Mouse (Mus musculus) liver, embryonic 12.5 days (tissue): Measurements from ENCODE around the gene Pigs. TPM values are rescaled to one million over a fixed set of nuclear protein-coding genes. Genes with fewer than 3 reads are reported as not detected.
A peak's percentile ranks its signal among the peaks of the same experiment; 100 is the strongest.

ENCODE experiments used
- ATAC-seq: fragments of 200-750 bp; cut with Nextera tagmentation; 2 replicates; pipeline ENCODE4 v1.8.0; 2017; ENCODE audit warnings: moderate number of reproducible peaks, mild to moderate bottlenecking, moderate library complexity
- H3K27ac ChIP-seq: fragments of 300-500 bp; sonication (generic); 2 replicates; pipeline ENCODE4 v1.5.1; 2016; ENCODE audit warnings: mild to moderate bottlenecking
- H3K27me3 ChIP-seq: fragments of 300-500 bp; sonication (generic); replicated peaks from 2 replicates; pipeline ENCODE4 v1.6.1; 2016; ENCODE audit warnings: mild to moderate bottlenecking, moderate library complexity
- H3K36me3 ChIP-seq: fragments of 300-500 bp; sonication (generic); 2 replicates; pipeline ENCODE4 v1.6.1; 2016; ENCODE audit warnings: mild to moderate bottlenecking, moderate library complexity
- H3K4me1 ChIP-seq: fragments of 300-500 bp; sonication (generic); 2 replicates; pipeline ENCODE4 v1.6.1; 2016
- H3K4me2 ChIP-seq: fragments of 300-500 bp; sonication (generic); 2 replicates; pipeline ENCODE4 v1.6.1; 2016; ENCODE audit warnings: mild to moderate bottlenecking, moderate library complexity
- H3K4me3 ChIP-seq: fragments of 300-500 bp; sonication (generic); 2 replicates; pipeline ENCODE4 v1.5.1; 2016; ENCODE audit warnings: mild to moderate bottlenecking, moderate library complexity
- H3K9ac ChIP-seq: fragments of 300-500 bp; sonication (generic); 2 replicates; pipeline ENCODE4 v1.6.1; 2016; ENCODE audit warnings: mild to moderate bottlenecking, moderate library complexity
- H3K9me3 ChIP-seq: fragments of 300-500 bp; sonication (generic); replicated peaks from 2 replicates; pipeline ENCODE4 v1.6.1; 2016; ENCODE audit warnings: mild to moderate bottlenecking, moderate library complexity
- WGBS: fragments of 180-500 bp; shearing (Covaris S2); methylation state at CpG from one replicate; pipeline ENCODE4 v1.1.7; 2016; ENCODE audit not compliant: insufficient replicate concordance; 5-methylcytosine and 5-hydroxymethylcytosine counted together
- polyA plus RNA-seq: library from polyadenylated mRNA; unstranded; fragments of >200 nt; fragmentation: Nextera tagmentation; extraction: Ambion mirVana; gene quantifications from 2 replicates; pipeline ENCODE4 v1.2.1, GENCODE M21; 2016

Pigs gene
- polyA plus RNA-seq: 40.8 and 42.6 TPM in 2 replicates

DNA sequence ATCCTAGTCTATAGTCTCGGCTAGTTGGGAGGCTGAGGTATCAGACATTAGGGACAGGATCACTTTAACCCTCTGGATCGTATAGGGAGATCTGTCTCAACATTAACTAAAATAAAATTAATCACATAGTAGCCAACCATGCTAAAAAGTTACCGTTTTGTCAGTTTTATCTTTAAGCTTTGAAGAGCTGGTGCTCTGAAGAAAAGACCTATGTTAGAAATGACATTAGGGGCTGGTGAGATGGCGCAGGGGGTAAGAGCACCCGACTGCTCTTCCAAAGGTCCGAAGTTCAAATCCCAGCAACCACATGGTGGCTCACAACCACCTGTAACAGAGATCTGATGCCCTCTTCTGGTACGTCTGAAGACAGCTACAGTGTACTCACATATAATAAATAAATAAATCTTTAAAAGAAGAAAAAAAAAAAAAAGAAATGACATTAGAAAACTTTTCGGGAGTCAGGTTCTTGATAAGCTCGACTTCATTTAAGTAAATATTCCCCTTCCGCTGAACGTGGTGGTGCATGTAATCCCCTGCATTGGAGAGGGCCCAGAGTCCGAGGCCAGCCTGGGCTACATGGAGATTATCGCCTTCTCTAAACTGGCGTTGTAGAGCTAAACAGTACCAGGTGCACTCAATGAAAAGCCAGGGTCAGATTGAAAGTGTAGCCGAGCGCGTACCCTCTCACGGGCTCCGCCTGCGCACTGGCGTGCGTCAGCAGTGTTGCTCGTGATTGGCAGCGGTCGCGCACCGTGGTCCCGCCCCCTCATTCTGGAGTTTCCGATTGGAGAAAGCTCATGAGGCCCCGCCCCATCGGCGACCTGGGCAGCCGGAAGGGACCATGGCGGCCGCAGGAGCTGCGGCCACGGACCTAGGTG is at the start of gene Pigs:
Pigs (plus strand) TSS at position 782 of the 878 bp plus-strand sequence.
- peak; percentile 95 for ATAC-seq
- peak within 1 kb of the TSS; percentile 72 for H3K27ac ChIP-seq
- peak within 1 kb of the TSS; percentile 82 for H3K4me3 ChIP-seq
- H3K4me1 ChIP-seq: peaks cover 21% of the 10 kb centered on the region
- peak within 1 kb of the TSS; percentile 95 for H3K4me2 ChIP-seq
- no peaks in the 10 kb centered on the region for H3K9me3 ChIP-seq
- no peaks in the 10 kb centered on the region; the same call in 1 of the 2 replicates for H3K27me3 ChIP-seq
- peak within 1 kb of the TSS; percentile 90 for H3K9ac ChIP-seq
- peaks cover 27% of the 10 kb centered on the region for H3K36me3 ChIP-seq
- WGBS: 8% methylated on average over 37 of the region's 37 CpGs

DNA sequence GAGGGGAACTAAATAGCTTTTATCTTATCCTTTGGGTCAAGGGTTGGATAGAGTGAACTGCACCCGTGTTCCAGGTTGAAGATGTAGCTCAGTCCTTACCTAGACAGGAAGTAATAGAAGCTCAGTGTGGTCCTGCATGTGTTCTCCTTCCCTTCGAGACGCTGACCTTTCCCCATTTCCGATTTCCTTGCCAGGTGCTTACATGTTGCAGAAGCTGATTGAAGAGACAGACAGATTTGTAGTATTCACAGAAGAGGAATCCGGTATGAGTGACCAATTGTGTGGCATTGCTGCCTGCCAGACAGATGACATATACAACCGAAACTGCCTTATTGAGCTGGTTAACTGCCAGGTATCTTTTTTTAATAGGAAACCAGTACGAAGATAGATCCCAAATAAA is 49.4 kb upstream of the Pigs start:
- Histone ChIP-seq H3K9ac (no peak overlapping the region), H3K4me3 (no peak overlapping the region), H3K36me3 (peaks cover 99% of the 10 kb centered on the region), H3K4me2 (no peak overlapping the region), H3K9me3 (no peaks in the 10 kb centered on the region), H3K4me1 (0 out of 2 replicates have a peak, but pooled peaks cover 3% of the 10 kb centered on the region), H3K27ac (no peak overlapping the region), H3K27me3 (no peaks in the 10 kb centered on the region)
- no peak for ATAC-seq
- 77% methylated on average over 7 of the region's 7 CpGs for WGBS

DNA sequence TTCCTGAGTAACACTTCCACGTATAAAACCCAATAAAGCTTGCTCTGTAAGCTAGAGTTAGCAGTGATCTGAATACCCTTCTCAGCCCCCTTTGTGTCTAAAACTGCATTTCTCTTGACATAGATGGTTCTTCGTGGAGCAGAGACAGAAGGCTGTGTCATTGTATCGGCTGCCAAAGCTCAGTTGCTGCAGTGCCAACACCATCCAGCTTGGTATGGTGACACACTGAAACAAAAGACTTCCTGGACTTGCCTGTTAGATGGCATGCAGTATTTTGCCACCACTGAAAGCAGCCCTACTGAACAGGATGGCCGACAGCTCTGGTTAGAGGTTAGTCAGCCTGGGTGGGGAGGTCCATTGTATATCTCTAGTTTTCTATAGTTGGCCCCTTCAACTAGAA is 48.6 kb upstream of the Pigs start:
- no peak overlapping the region for H3K27ac ChIP-seq

DNA sequence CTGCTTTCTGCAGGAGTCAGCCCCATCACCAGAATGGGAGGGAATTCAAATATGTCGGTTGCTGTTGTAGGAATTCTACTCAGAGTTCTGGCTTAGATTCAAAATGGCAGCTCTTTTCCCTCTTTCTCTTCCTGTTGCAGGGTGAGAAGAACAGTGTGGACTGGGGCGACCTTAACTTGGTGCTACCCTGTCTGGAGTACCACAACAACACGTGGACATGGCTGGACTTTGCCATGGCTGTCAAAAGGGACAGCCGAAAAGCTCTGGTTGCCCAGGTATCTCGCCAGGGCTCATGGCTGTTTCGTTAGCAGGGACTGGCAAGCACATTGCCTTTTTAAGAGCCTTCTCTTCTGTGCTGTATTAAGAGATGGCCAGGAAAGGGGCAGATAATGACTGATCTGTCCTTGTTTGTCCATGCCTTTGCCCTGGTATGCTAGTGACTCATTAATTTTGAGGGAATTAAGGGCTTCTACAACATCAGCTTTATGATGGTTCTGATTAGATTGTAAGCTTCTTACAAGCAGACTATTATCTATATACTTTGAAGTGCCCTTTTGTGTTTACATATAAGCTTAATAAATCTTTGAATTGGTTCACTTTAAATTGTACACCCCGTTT is 39.0 kb upstream of the Pigs start:
- Histone ChIP-seq H3K4me3 (no peak overlapping the region), H3K27ac (no peak overlapping the region), H3K9me3 (no peaks in the 10 kb centered on the region), H3K9ac (no peak overlapping the region), H3K27me3 (no peaks in the 10 kb centered on the region), H3K4me2 (no peak overlapping the region), H3K36me3 (peaks cover 90% of the 10 kb centered on the region), H3K4me1 (no peaks in the 10 kb centered on the region)
- WGBS: 82% methylated on average over 7 of the region's 7 CpGs
- no peak for ATAC-seq

More for the DNA sequence above, 48.6 kb upstream of the Pigs start:
- Histone ChIP-seq H3K4me3 (no peak overlapping the region), H3K27me3 (no peaks in the 10 kb centered on the region), H3K4me1 (0 out of 2 replicates have a peak, but pooled peaks cover 3% of the 10 kb centered on the region), H3K4me2 (no peak overlapping the region), H3K9me3 (no peaks in the 10 kb centered on the region), H3K9ac (no peak overlapping the region), H3K36me3 (peaks cover 99% of the 10 kb centered on the region)
- WGBS: 83% methylated on average over 4 of the region's 4 CpGs
- no peak for ATAC-seq

DNA sequence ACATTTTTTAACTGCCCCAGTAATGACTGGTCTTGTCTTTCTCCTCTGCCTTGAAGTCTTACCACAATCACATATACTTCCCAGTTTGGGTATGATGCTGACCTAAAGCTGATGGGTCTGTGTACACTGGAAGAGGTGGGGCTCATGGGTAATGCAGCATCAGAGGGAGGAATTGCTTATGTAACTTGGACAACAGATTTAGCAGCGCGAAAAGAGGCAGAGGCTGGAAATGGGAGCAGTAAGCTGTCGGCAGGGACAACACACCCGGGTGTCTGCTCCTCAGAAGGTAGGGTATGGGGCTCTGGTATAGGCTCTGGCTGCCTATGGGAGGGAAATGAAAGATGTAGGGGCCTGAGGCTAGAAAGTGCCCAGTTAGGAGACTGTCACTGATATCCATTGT is 37.6 kb upstream of the Pigs start, which contains the start of gene BC030499:
BC030499 (plus strand) TSS at position 188 of the 400 bp plus-strand sequence.
- ATAC-seq: no peak
- 80% methylated on average over 4 of the region's 4 CpGs for WGBS
- Histone ChIP-seq H3K36me3 (peaks cover 76% of the 10 kb centered on the region), H3K27me3 (no peaks in the 10 kb centered on the region), H3K4me2 (no peak within 1 kb of the TSS), H3K9ac (no peak within 1 kb of the TSS), H3K9me3 (no peaks in the 10 kb centered on the region), H3K27ac (no peak within 1 kb of the TSS), H3K4me3 (no peak within 1 kb of the TSS), H3K4me1 (no peaks in the 10 kb centered on the region)

DNA sequence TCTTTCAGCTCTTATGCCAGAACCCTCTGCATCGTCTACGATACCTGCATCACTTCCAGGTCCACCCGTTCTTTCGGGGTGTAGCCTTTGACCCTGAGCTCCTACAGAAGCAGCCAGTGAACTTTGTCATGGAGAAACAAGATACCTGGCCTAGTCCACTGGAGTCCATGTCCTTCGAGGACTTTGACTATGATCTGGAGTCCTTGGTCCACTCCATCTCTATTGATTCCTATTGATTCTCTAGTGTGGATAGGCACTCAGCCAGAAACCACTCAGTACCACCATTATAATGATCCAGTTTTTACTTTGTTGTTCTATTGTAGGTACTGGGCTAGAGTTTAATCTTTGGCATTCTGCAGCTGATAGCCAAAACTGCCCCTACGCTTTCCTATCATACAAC is 33.6 kb upstream of the Pigs start:
- Histone ChIP-seq H3K27ac (no peak overlapping the region), H3K4me3 (no peak overlapping the region), H3K4me2 (no peak overlapping the region), H3K27me3 (no peaks in the 10 kb centered on the region), H3K4me1 (no peaks in the 10 kb centered on the region), H3K36me3 (peaks cover 37% of the 10 kb centered on the region), H3K9me3 (no peaks in the 10 kb centered on the region), H3K9ac (no peak overlapping the region)
- no peak for ATAC-seq
- WGBS: 83% methylated on average over 6 of the region's 6 CpGs

DNA sequence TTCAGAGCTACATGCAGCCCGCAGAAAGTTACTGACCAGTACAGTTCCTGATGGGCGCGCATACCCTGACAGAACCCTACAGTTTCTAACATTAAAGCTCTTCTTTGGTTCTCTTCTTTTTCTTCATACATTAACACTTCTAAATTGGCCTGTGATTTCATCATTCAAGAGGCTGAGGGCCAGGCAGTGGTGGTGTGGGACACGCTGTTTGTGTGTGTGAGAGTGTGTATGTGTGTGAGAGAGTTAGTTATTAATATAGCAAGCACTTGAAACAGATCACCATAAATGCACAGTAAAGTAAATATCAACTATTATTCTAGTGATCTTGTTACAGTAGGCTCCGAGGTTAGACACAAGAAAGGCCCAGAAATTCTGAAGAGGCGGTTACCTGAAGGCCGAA is 27.3 kb upstream of the Pigs start:
- H3K27me3 ChIP-seq: no peaks in the 10 kb centered on the region
- ATAC-seq: peak; percentile 13
- H3K9me3 ChIP-seq: no peaks in the 10 kb centered on the region
- peak overlapping the region; percentile 87 for H3K9ac ChIP-seq
- H3K4me1 ChIP-seq: peaks cover 40% of the 10 kb centered on the region
- H3K4me3 ChIP-seq: peak overlapping the region; percentile 81
- peaks cover 29% of the 10 kb centered on the region for H3K36me3 ChIP-seq
- peak overlapping the region; percentile 88 for H3K27ac ChIP-seq
- WGBS: 78% methylated on average over 7 of the region's 7 CpGs
- H3K4me2 ChIP-seq: peak overlapping the region; percentile 78

DNA sequence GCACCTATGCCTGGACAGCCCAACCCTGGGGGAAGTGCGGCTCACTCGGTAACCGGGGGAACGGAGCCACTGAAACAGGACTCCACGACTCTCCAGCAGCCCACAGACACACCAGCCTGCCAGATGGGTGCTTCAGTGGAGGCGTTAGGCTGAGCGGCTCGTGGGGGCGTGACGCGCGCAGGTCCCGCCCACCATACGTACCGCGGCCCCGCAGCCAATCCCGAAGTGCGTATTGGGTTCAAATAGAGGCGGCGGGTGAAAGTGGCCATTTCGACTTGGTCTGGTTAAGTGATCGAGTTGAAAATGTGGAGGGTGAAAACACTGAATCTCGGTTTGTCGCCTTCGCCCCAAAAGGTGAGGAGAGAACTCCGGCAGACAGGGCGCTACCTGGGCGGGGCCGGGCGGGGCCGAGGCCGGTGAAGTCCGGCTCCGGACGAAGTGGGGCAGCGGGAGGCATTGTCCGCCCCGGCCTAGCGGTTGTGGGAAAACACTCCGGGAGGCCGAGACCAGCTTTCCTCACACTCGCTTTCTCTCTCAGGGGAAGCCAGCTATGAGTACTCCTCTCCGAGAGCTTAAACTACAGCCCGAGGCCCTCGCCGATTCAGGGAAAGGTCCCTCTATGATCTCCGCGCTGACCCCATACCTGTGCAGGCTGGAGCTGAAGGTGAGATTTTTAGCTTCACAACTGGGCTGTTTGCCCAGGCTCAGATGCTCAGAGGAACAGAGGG is 26.7 kb upstream of the Pigs start, which contains the start of gene Spag5:
Spag5 (plus strand) TSS at position 173 of the 728 bp plus-strand sequence.
- peaks cover 35% of the 10 kb centered on the region for H3K36me3 ChIP-seq
- H3K9me3 ChIP-seq: no peaks in the 10 kb centered on the region
- no peaks in the 10 kb centered on the region for H3K27me3 ChIP-seq
- peak; percentile 98 for ATAC-seq
- H3K27ac ChIP-seq: peak within 1 kb of the TSS; percentile 88
- peaks cover 46% of the 10 kb centered on the region for H3K4me1 ChIP-seq
- H3K4me3 ChIP-seq: peak within 1 kb of the TSS; percentile 81
- peak within 1 kb of the TSS; percentile 78 for H3K4me2 ChIP-seq
- WGBS: under 1% methylated on average over 49 of the region's 49 CpGs
- H3K9ac ChIP-seq: peak within 1 kb of the TSS; percentile 87

DNA sequence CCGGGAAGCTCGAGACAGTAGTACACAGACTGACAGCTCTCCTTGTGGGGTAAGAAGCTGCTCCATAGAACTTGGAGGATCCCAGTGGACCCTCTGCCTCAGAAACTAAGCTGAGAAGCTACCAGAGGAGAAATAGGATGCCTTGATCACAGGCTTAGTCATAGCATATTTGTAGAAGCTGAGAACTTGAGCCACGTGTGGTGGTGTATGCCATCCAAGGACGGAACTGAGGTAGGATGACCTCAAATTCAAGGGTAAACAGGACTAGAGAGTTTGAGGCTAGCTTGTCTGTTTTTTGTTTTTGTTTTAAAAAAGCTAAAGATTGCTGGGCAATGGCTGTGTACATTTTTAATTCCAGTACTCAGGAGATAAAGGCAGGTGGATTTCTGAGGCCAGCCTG is 22.9 kb upstream of the Pigs start:
- peak overlapping the region; percentile 33 for H3K4me2 ChIP-seq
- peak overlapping the region; percentile 16; the same call in 1 of the 2 replicates for H3K4me3 ChIP-seq
- no peak overlapping the region for H3K27ac ChIP-seq
- H3K27me3 ChIP-seq: no peaks in the 10 kb centered on the region
- H3K9me3 ChIP-seq: no peaks in the 10 kb centered on the region
- H3K9ac ChIP-seq: peak overlapping the region; percentile 12
- H3K36me3 ChIP-seq: peaks cover 72% of the 10 kb centered on the region
- H3K4me1 ChIP-seq: peaks cover 59% of the 10 kb centered on the region
- WGBS: 87% methylated on average over 4 of the region's 4 CpGs
- no peak for ATAC-seq

DNA sequence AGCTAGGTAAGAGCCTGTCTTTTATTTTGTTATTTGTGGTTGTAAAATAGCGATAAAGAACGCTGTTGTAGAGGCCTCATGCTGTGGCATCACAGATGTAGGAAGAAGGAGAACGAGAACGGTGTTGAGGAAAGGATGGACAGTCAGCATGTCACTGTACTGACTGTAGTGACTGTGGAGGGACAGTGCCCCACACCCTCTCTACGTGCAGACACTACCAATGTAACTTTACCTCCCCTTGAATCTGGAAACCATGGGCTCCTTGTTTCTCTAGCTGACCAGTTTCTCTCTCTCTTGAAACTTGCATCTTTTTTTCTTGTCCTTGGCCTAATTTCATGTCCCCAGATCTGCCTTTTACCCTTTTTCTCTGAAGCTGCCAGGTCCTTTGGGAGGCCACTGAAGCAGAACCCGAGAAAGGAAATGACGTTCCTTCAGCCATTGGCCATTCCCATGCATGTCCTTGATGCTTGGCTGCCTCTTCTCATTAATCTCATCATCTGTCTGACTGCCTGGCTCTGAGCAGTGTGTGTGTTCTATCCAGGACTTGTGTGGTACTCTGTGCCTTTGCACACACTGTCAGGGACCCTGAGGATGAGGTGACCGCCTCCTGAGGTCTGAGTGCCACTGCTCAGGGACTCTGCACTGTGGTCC is 17.2 kb upstream of the Pigs start:
- Histone ChIP-seq H3K9me3 (no peaks in the 10 kb centered on the region), H3K27ac (no peak overlapping the region), H3K36me3 (peaks cover 98% of the 10 kb centered on the region), H3K27me3 (no peaks in the 10 kb centered on the region), H3K4me3 (no peak overlapping the region), H3K4me1 (peaks cover 18% of the 10 kb centered on the region), H3K4me2 (no peak overlapping the region), H3K9ac (no peak overlapping the region)
- 90% methylated on average over 8 of the region's 8 CpGs for WGBS
- no peak for ATAC-seq

DNA sequence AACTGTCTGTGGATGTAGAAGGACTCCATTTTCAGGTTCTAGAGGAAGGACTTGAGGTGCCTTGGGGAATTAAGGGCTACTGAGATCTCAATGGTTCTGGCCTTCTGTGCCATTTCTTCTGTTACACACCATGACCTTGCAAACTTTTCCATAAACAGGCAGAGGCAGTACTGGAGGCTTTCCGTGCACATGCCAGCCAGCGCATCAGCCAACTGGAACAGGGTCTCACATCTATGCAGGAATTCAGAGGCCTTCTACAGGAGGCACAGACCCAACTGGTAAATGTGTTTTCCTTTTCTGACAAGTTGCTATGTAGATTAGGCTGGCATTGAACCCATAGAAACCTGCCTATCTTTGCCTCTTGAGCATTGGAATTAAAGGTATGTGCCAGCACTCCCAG is 14.6 kb upstream of the Pigs start:
- Histone ChIP-seq H3K4me2 (no peak overlapping the region), H3K4me3 (no peak overlapping the region), H3K36me3 (peaks cover 98% of the 10 kb centered on the region), H3K27ac (no peak overlapping the region), H3K9me3 (no peaks in the 10 kb centered on the region), H3K9ac (no peak overlapping the region), H3K27me3 (no peaks in the 10 kb centered on the region), H3K4me1 (no peaks in the 10 kb centered on the region)
- no peak for ATAC-seq
- 97% methylated on average over 2 of the region's 2 CpGs for WGBS
